Mouse (Mus musculus): ENCODE data around the gene Jam2. TPM values are rescaled to one million over a fixed set of nuclear protein-coding genes. Genes with fewer than 3 reads are reported as not detected.
A peak's percentile ranks its signal among the peaks of the same experiment; 100 is the strongest.

The Jam2 gene
- polyA plus RNA-seq, 1 experiment from 2014 or later, result 9.6 TPM

DNA sequence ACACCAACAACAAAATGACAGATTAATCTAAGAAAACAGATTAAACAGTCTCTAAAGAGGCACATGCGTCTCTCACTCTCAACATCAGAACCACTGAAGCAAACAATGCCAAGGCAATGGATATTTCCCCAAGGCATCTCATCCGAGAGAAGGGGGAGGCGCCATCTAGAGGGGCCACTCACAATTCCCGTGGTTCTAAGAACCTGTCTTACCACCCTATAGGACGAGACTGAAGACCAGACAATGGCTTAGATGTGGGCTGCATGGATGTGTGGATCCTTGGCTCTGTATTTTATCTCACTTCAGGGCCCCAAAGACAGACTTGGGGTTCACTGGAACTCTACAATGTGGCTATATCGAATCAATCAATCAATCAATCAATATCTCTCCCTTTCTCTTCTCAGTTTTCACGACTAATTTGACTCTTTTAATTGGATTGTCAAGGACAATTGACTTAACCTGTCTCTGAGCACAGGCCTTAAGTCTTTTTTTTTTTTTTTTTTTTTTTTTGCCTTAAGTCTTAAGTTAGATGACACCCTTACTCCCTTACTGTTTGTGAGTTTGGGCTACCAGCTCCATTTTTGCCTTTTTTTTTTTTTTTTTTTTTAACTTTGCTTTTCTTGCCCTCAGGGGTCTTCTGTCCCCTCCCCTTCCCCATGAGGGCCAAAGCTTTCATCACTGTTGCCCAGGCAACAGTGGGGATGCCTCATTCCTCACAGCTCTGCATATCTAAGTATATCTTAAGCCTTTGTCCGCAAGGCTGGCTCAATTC, 1.2 kb upstream of the Jam2 start:
- WGBS, result 16% methylated on average over 8 of the region's 8 CpGs
- peak; percentile 55 for DNase-seq (ENCODE audit: low spot score)
- peak overlapping the region; percentile 88; the same call in 1 of the 2 replicates for H3K27ac ChIP-seq (replicated peaks)

DNA sequence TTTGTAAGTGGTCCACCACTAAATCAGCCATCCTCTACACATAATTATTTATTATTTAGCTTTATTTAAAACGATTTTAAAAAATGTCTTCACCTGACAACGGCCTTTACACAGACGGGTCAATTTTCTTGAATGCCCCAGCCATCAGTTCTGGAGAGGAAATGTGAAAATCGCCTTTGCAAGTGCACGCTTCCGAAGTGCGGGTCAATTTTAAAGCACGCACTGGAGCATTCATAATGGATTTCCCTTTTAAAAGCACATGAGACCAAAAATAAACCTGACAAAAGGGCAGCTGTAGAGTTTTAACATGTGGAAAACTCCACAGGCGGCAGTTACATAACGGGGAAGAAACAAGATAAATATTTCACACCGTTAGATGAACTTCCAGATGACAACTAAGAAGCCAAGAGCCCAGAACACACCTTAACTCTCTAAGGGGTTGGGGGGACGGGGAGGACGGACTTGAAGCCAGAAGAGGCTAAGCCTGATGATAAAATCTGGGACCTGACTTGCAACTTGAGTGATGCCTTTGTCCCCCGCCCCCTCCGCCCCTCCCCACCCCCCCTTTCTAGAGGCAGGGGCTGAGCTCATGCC, 558 bp upstream of the Jam2 start:
- no peaks in the 10 kb centered on the region for H3K36me3 ChIP-seq (replicated peaks)
- peak overlapping the region; percentile 88 for H3K27ac ChIP-seq (replicated peaks)
- no peak for DNase-seq (ENCODE audit: low spot score)
- peak overlapping the region; percentile 81 for H3K4me3 ChIP-seq
- no peaks in the 10 kb centered on the region for H3K9me3 ChIP-seq
- peaks cover 24% of the 10 kb centered on the region for H3K27me3 ChIP-seq (replicated peaks; ENCODE audit: low read depth, poor library complexity, severe bottlenecking)
- H3K4me1 ChIP-seq, result peaks cover 20% of the 10 kb centered on the region
- whole genome bisulfite sequencing, result 2% methylated on average over 15 of the region's 15 CpGs

More for the DNA sequence above, 1.2 kb upstream of the Jam2 start:
- Histone ChIP-seq H3K4me1 (peaks cover 20% of the 10 kb centered on the region), H3K36me3 (replicated peaks) (no peaks in the 10 kb centered on the region), H3K9me3 (no peaks in the 10 kb centered on the region), H3K4me3 (peak overlapping the region; percentile 81), H3K27me3 (replicated peaks; ENCODE audit: low read depth, poor library complexity, severe bottlenecking) (peaks cover 24% of the 10 kb centered on the region)

DNA sequence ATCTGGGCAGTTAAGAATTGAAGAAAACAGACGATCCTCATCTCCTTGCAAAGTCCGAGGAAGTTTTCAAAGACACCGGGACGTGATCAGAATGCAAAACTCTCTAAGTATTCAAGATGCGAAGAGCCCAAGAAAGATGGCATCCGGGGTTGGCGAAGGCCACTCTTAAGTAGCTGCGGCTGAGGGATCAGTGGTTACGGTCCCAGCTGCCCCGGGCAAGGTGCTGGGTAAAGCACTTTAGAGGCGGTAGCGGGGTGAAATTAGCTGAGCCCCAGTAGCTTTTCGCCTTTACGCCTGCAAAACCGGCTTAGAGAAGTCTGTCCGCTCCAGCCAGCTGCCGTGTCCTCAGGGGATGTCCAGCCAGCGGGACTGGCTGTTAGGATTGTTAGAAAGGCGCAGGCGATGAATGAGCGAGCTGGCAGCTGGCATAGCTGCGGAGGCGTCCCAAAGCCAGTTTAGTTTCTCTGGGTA, 873 bp downstream of the Jam2 start:
- peak overlapping the region; percentile 81 for H3K4me3 ChIP-seq
- DNase-seq (ENCODE audit: low spot score), result peak; percentile 68
- no peaks in the 10 kb centered on the region for H3K9me3 ChIP-seq
- H3K4me1 ChIP-seq, result peaks cover 20% of the 10 kb centered on the region
- under 1% methylated on average over 23 of the region's 23 CpGs for WGBS
- H3K36me3 ChIP-seq (replicated peaks), result 0 out of 2 replicates have a peak, but pooled peaks cover 2% of the 10 kb centered on the region
- peaks cover 24% of the 10 kb centered on the region for H3K27me3 ChIP-seq (replicated peaks; ENCODE audit: low read depth, poor library complexity, severe bottlenecking)
- H3K27ac ChIP-seq (replicated peaks), result peak overlapping the region; percentile 88

DNA sequence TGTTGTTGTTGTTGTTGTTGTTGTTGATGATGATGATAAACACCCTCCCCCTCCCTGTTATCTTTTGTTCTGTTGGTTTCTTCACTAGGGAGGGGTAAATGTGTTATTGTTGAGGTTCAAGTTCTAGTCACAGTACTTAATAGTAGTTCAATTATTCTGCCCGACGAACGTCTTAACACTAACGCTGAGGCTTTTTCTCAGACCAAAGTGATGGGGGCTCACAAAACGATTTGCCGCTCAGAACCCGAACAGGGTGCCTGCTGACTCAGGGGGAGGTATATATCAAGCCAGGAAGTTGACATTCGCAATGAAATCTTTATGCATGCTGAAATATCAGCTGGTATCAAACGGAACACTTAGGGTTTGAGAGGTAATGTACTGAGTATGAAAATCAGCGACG, 1.4 kb downstream of the Jam2 start:
- peak overlapping the region; percentile 81 for H3K4me3 ChIP-seq
- no peak overlapping the region for H3K27ac ChIP-seq (replicated peaks)
- WGBS, result 38% methylated on average over 11 of the region's 11 CpGs
- peaks cover 24% of the 10 kb centered on the region for H3K27me3 ChIP-seq (replicated peaks; ENCODE audit: low read depth, poor library complexity, severe bottlenecking)
- no peak for DNase-seq (ENCODE audit: low spot score)
- peaks cover 20% of the 10 kb centered on the region for H3K4me1 ChIP-seq
- H3K9me3 ChIP-seq, result no peaks in the 10 kb centered on the region
- H3K36me3 ChIP-seq (replicated peaks), result 0 out of 2 replicates have a peak, but pooled peaks cover 2% of the 10 kb centered on the region

DNA sequence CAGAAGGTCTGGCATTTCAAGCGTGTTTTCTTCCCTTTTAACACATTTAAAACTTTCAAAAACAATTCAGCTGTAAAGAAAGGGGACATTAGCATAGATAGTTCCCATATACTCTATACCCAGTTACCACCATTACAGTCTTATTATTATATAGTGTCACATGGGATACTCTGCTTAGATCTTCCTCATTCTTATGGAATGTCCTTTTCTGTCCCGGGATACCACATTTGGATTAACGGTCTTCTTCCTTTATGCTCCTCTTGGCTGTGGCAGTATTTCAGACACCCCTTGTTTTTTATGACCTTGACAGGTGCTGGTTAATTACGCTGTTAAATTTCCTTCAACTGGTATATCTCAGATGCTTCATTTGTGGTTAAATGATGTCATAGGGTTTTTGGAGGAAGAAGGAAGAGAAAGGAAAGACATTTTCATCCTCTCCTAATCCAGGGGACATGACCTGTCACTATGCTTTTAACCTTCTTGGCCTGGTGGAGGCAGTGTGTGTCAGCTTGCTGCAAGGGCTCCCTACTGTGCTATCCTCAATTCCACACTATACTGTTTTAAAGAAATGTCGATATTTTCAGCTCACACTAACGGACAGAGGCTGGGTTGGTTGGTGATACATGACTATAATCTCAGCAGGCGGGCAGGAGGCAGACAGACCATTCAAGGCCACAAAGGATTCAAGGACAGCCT, 2.3 kb downstream of the Jam2 start:
- H3K4me3 ChIP-seq, result peak overlapping the region; percentile 81; the same call in 1 of the 2 replicates
- H3K27me3 ChIP-seq (replicated peaks; ENCODE audit: low read depth, poor library complexity, severe bottlenecking), result peaks cover 24% of the 10 kb centered on the region
- H3K36me3 ChIP-seq (replicated peaks), result 0 out of 2 replicates have a peak, but pooled peaks cover 2% of the 10 kb centered on the region
- no peaks in the 10 kb centered on the region for H3K9me3 ChIP-seq
- no peak overlapping the region for H3K27ac ChIP-seq (replicated peaks)
- H3K4me1 ChIP-seq, result peaks cover 20% of the 10 kb centered on the region
- DNase-seq (ENCODE audit: low spot score), result no peak
- WGBS, result 67% methylated on average over 7 of the region's 7 CpGs

DNA sequence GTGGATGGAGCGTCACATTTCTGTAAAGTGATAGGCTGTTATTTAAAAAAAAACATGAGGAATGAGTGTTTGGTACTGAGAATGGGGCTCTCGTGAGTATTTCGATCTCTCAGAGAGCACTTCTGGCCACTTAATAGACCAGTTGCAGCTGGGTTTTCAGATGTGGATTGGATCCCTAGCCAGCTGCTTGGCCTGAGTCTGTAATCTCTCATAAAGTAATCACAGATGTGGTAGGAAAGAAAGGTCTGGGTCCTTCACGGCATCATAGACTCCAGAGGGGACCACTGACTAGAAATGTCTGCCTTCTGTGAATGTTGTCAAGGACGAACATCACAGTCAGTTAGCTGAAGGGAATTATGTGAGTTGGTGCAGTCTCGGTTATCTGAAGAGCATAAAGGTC, 4.5 kb downstream of the Jam2 start:
- DNase-seq (ENCODE audit: low spot score), result no peak
- Histone ChIP-seq H3K4me1 (peaks cover 15% of the 10 kb centered on the region), H3K36me3 (replicated peaks) (0 out of 2 replicates have a peak, but pooled peaks cover 2% of the 10 kb centered on the region), H3K9me3 (no peaks in the 10 kb centered on the region), H3K4me3 (no peak overlapping the region), H3K27me3 (replicated peaks; ENCODE audit: low read depth, poor library complexity, severe bottlenecking) (peaks cover 24% of the 10 kb centered on the region), H3K27ac (replicated peaks) (no peak overlapping the region)
- WGBS, result 81% methylated on average over 6 of the region's 6 CpGs

DNA sequence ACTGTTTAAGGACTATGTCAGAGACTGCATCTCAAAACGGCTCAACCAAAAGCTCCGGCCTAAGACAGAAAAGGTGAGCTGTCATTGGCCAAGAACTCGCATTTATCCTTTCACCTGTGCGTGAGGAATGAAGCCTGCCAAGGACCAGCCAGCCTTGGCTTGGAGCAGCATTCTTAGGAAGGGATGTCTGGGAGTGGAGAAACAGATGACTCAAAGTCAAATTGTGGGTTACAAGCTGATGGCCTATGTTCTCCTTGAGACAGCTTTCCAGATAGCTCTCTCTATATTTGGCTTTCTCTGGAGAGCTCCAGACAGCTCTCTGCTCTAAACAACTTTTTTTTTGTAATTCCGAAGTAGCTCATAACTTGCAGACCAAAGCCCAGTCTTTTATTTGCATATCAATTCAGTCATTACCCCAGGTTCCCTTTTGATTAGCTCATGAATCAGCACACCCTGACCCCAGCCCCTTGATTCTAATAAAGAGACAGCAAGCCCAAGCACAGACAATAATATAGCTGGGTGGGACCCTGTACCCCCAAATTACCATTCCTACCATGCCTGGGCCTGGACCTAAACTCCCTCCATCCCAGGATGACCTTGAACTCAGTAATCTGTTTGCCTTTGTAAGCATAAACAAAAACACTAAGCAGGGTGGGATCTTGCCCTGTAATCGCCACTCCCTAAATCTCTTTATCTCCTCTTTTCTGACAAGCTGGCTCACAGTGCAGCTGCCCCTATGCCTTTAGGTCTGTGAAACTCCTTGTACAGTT, 5.1 kb downstream of the Jam2 start:
- Histone ChIP-seq H3K4me1 (peaks cover 10% of the 10 kb centered on the region), H3K27ac (replicated peaks) (no peak overlapping the region), H3K4me3 (no peak overlapping the region), H3K9me3 (no peaks in the 10 kb centered on the region), H3K27me3 (replicated peaks; ENCODE audit: low read depth, poor library complexity, severe bottlenecking) (peaks cover 24% of the 10 kb centered on the region), H3K36me3 (replicated peaks) (0 out of 2 replicates have a peak, but pooled peaks cover 2% of the 10 kb centered on the region)
- 88% methylated on average over 6 of the region's 6 CpGs for whole genome bisulfite sequencing
- DNase-seq (ENCODE audit: low spot score), result no peak

DNA sequence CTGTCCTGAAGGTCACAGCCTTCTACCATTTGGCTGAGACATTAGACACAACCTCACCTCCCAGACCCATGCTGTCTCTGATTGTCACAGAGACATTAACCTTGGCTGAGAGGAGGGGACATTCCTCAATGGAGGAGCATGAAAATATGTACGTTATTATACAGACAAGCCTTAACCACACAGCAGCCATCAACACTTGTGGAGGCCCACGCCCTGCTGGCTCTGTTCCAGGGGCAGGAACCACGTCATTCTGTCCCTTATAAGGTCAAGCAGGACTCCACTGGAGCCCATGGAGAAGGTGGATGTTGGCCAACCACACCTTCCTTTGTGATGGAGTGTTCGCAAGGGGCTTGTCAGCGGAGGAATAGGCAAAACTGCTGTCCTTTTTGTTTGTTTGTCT, 5.8 kb downstream of the Jam2 start:
- peaks cover 20% of the 10 kb centered on the region for H3K27me3 ChIP-seq (replicated peaks; ENCODE audit: low read depth, poor library complexity, severe bottlenecking)
- H3K27ac ChIP-seq (replicated peaks), result no peak overlapping the region
- 0 out of 2 replicates have a peak, but pooled peaks cover 2% of the 10 kb centered on the region for H3K36me3 ChIP-seq (replicated peaks)
- no peak for DNase-seq (ENCODE audit: low spot score)
- H3K4me1 ChIP-seq, result peaks cover 3% of the 10 kb centered on the region
- no peaks in the 10 kb centered on the region for H3K9me3 ChIP-seq
- no peak overlapping the region for H3K4me3 ChIP-seq
- 93% methylated on average over 5 of the region's 5 CpGs for WGBS

DNA sequence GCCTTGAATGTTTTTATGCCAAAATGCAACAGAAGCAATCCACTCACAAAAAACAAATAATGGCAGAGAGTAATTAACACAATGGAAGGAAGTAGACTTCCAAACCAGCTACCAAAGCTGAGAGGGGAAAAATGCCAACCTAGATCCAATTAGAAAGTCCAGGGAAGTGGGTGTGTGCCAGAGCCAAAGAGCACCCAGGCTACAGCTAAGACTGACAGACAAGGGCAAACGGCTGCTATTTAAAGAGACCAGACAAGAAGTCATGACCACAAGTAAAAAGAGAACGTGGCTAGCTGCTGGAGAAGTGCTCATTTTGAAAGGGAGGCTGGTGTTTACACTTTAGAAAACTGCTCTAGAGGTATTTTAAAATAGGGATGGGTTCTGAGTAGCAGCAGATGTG, 9.4 kb downstream of the Jam2 start:
- Histone ChIP-seq H3K4me3 (no peak overlapping the region), H3K9me3 (no peaks in the 10 kb centered on the region), H3K27me3 (replicated peaks; ENCODE audit: low read depth, poor library complexity, severe bottlenecking) (no peaks in the 10 kb centered on the region), H3K27ac (replicated peaks) (no peak overlapping the region), H3K36me3 (replicated peaks) (0 out of 2 replicates have a peak, but pooled peaks cover 2% of the 10 kb centered on the region), H3K4me1 (peaks cover 4% of the 10 kb centered on the region)
- no peak for DNase-seq (ENCODE audit: low spot score)
- 60% methylated on average over 2 of the region's 2 CpGs for WGBS

DNA sequence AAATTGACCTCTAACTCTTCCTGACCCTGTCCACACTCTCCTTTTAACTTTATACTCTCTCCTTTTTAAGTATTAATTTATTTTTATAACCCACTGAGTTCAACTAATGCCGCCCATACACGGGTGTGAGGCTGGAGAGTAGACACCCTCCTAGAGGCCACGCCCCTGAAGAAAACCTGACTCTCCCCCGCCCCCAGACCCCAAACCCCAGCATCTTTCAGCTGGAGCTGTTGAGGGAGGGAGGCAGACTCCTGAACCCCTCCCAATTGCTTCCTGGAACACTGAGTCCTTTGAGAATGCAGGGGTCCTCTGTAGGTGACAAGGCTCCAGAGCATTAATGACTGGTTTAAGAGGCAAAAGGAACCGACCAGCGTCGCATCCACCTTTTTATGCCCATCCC, 11.0 kb downstream of the Jam2 start:
- WGBS, result 16% methylated on average over 7 of the region's 7 CpGs
- DNase-seq (ENCODE audit: low spot score), result no peak
- Histone ChIP-seq H3K36me3 (replicated peaks) (no peaks in the 10 kb centered on the region), H3K4me1 (peaks cover 4% of the 10 kb centered on the region), H3K27ac (replicated peaks) (no peak overlapping the region), H3K4me3 (no peak overlapping the region), H3K27me3 (replicated peaks; ENCODE audit: low read depth, poor library complexity, severe bottlenecking) (no peaks in the 10 kb centered on the region), H3K9me3 (no peaks in the 10 kb centered on the region)

DNA sequence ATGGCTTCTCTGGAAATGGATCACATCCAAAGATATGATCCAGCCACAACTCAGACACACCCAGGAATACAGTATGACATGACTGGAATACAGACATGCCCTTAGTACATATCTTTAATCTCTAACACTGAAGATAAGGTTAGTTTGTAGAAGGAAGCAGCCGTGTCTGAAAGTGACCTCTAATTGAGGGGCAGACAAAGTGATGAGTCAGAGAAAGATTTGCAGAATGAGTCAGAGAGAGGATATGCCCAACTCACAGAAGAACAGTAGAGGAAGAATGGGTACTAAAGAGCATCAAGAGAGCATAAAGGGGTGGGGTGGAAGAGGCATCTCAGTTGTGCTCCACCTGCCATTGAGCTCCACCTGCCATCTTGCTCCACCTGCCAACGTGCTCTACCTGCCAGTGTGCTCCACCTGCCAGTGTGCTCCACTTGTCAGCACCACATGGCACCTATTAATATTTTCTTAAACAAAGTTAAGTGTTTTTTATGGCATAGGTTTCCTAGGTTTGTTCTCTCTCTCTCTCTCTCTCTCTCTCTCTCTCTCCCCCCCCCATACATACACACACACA, 16.8 kb downstream of the Jam2 start:
- Histone ChIP-seq H3K4me3 (no peak overlapping the region), H3K9me3 (no peaks in the 10 kb centered on the region), H3K27ac (replicated peaks) (no peak overlapping the region), H3K27me3 (replicated peaks; ENCODE audit: low read depth, poor library complexity, severe bottlenecking) (no peaks in the 10 kb centered on the region), H3K4me1 (no peaks in the 10 kb centered on the region), H3K36me3 (replicated peaks) (0 out of 2 replicates have a peak, but pooled peaks cover 2% of the 10 kb centered on the region)
- 82% methylated on average over 2 of the region's 2 CpGs for WGBS
- no peak for DNase-seq (ENCODE audit: low spot score)
